Mouse (Mus musculus): Measurements from ENCODE around the gene Ppm1f. TPM values are rescaled to one million over a fixed set of nuclear protein-coding genes. Genes with fewer than 3 reads are reported as not detected.
A peak's percentile ranks its signal among the peaks of the same experiment; 100 is the strongest.
"Not testable (repeated sequence)": the region's sequence is repeated elsewhere in the genome, so short reads cannot be mapped to it uniquely, and the experiment has no call there.

Ppm1f gene
- polyA plus RNA-seq (2011; ENCODE audit: insufficient read depth, insufficient read length, low read depth, missing spikeins): 26.5 and 27.5 TPM in 2 replicates

DNA sequence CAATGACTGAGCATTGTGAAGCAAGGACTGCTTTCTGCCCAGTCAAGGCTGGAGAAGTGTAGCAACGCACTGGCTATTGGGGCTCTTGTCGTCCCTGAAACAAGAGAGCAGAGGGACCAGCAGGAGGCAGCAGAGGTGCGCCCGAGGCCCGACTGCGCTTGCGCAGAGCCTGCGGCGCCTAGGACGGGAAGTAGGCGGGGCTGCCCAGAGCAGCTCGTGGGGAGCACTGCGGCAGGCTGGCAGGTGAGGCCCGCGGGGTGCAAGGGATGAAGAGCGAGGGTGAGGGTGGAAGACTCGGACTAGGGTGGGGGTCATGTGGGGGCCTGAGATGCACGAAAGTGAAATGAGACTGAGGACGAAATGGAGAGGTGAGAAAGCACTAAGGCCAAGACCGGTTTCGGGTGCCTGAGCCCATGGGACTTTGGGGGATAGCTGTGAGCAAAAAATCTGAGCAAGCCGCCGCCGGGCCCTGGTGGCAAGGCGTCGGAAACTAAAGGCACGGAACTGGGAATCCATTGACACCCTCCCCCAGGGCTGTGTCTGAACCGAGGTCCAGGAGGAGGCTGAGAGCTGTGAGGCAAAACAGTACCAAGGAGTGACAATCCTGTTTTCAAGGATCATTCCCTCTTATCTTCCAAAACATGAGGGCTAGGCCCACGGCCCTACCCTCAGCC lies at the start of gene Ppm1f:
Gene Ppm1f, plus strand, starts transcription at position 88 of the 674 bp plus-strand sequence.
- peak within 1 kb of the TSS; percentile 47 for H3K27ac ChIP-seq (ENCODE audit: insufficient read depth, low read length)
- TF ChIP-seq POLR2A (IDR thresholded peaks at IDR 0.05; ENCODE audit: insufficient read depth, low read length) (peak; percentile 71), EP300 (IDR thresholded peaks at IDR 0.05; ENCODE audit: insufficient read depth, low read depth, low read length) (no peak), CTCF (IDR thresholded peaks at IDR 0.05; ENCODE audit: low read depth, low read length) (peak; percentile 86)
- no peaks in the 10 kb centered on the region for H3K27me3 ChIP-seq (ENCODE audit: control insufficient read depth, insufficient read depth, low read length, poor library complexity, severe bottlenecking)
- peaks cover 17% of the 10 kb centered on the region for H3K36me3 ChIP-seq (ENCODE audit: control insufficient read depth, insufficient read depth, low read length, poor library complexity, severe bottlenecking)
- H3K9me3 ChIP-seq (replicated peaks; ENCODE audit: control insufficient read depth, insufficient read depth, low read length, poor library complexity, severe bottlenecking): no peaks in the 10 kb centered on the region
- H3K9ac ChIP-seq (ENCODE audit: low read depth, poor library complexity, severe bottlenecking): peak within 1 kb of the TSS; percentile 62
- H3K4me1 ChIP-seq (ENCODE audit: control insufficient read depth, insufficient read depth, low read length): peaks cover 2% of the 10 kb centered on the region
- peak within 1 kb of the TSS; percentile 90 for H3K4me3 ChIP-seq (ENCODE audit: low read depth, low read length)

DNA sequence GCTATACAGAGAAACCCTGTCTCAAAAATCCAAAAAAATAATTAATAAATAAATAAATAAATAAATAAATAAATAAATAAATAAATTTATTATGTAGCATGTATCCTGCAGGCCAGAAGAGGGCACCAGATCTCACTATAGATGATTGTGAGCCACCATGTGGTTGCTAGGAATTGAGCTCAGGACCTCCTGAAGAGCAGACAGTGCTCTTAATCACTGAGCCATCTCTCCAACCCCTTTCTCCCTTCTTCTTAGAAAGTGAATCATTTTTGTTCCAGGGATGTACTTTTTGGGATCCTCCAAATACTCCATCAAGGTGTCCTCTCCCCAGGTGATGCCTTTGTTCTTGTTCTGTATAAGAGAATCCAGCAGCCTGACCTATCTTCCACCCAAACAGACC lies 47.1 kb upstream of the Ppm1f start:
- Histone ChIP-seq H3K4me3 (ENCODE audit: low read depth, low read length) (no peak overlapping the region), H3K27ac (ENCODE audit: insufficient read depth, low read length) (no peak overlapping the region), H3K36me3 (ENCODE audit: control insufficient read depth, insufficient read depth, low read length, poor library complexity, severe bottlenecking) (no peaks in the 10 kb centered on the region), H3K9ac (ENCODE audit: low read depth, poor library complexity, severe bottlenecking) (no peak overlapping the region), H3K27me3 (ENCODE audit: control insufficient read depth, insufficient read depth, low read length, poor library complexity, severe bottlenecking) (no peaks in the 10 kb centered on the region), H3K9me3 (replicated peaks; ENCODE audit: control insufficient read depth, insufficient read depth, low read length, poor library complexity, severe bottlenecking) (no peaks in the 10 kb centered on the region), H3K4me1 (ENCODE audit: control insufficient read depth, insufficient read depth, low read length) (no peaks in the 10 kb centered on the region)
- TF ChIP-seq EP300 (IDR thresholded peaks at IDR 0.05; ENCODE audit: insufficient read depth, low read depth, low read length) (no peak), CTCF (IDR thresholded peaks at IDR 0.05; ENCODE audit: low read depth, low read length) (peak; percentile 6)

DNA sequence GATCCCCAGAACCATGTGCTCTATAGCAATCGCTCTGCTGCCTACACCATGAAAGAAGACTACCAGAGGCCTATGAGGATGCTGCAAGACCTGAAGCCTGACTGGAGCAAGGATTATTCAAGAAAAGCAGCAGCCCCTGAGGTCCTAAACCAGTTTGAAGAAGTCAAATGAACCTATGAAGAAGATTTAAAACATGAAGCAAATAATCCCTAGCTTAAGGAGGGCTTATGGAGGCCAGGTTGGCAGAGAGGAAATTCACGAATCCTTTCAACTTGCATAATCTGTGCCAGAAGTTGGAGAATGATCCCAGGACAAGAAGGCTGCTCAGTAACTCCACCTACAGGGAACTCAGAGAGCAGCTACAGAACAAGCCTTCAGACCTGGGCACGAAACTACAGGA lies 43.9 kb upstream of the Ppm1f start:
- Histone ChIP-seq H3K4me1 (ENCODE audit: control insufficient read depth, insufficient read depth, low read length) (no peaks in the 10 kb centered on the region), H3K27ac (ENCODE audit: insufficient read depth, low read length) (no peak overlapping the region), H3K36me3 (ENCODE audit: control insufficient read depth, insufficient read depth, low read length, poor library complexity, severe bottlenecking) (no peaks in the 10 kb centered on the region), H3K9ac (ENCODE audit: low read depth, poor library complexity, severe bottlenecking) (no peak overlapping the region), H3K27me3 (ENCODE audit: control insufficient read depth, insufficient read depth, low read length, poor library complexity, severe bottlenecking) (no peaks in the 10 kb centered on the region), H3K9me3 (replicated peaks; ENCODE audit: control insufficient read depth, insufficient read depth, low read length, poor library complexity, severe bottlenecking) (no peaks in the 10 kb centered on the region), H3K4me3 (ENCODE audit: low read depth, low read length) (no peak overlapping the region)
- no peak for TF ChIP-seq EP300 (IDR thresholded peaks at IDR 0.05; ENCODE audit: insufficient read depth, low read depth, low read length)
- TF ChIP-seq POLR2A (IDR thresholded peaks at IDR 0.05; ENCODE audit: insufficient read depth, low read length): no peak
- no peak for TF ChIP-seq CTCF (IDR thresholded peaks at IDR 0.05; ENCODE audit: low read depth, low read length)

- no peaks in the 10 kb centered on the region for H3K4me1 ChIP-seq (ENCODE audit: control insufficient read depth, insufficient read depth, low read length)
- no peaks in the 10 kb centered on the region for H3K9me3 ChIP-seq (replicated peaks; ENCODE audit: control insufficient read depth, insufficient read depth, low read length, poor library complexity, severe bottlenecking)
- no peak overlapping the region for H3K4me3 ChIP-seq (ENCODE audit: low read depth, low read length)
- TF ChIP-seq EP300 (IDR thresholded peaks at IDR 0.05; ENCODE audit: insufficient read depth, low read depth, low read length): no peak
- peak; percentile 23 for TF ChIP-seq CTCF (IDR thresholded peaks at IDR 0.05; ENCODE audit: low read depth, low read length)
- H3K27ac ChIP-seq (ENCODE audit: insufficient read depth, low read length): no peak overlapping the region
- no peaks in the 10 kb centered on the region for H3K36me3 ChIP-seq (ENCODE audit: control insufficient read depth, insufficient read depth, low read length, poor library complexity, severe bottlenecking)
- H3K9ac ChIP-seq (ENCODE audit: low read depth, poor library complexity, severe bottlenecking): no peak overlapping the region
- no peaks in the 10 kb centered on the region for H3K27me3 ChIP-seq (ENCODE audit: control insufficient read depth, insufficient read depth, low read length, poor library complexity, severe bottlenecking)
Measured at GRCm38 (mm10) chr16:16854836-16855235, 41.4 kb upstream of the Ppm1f start.

DNA sequence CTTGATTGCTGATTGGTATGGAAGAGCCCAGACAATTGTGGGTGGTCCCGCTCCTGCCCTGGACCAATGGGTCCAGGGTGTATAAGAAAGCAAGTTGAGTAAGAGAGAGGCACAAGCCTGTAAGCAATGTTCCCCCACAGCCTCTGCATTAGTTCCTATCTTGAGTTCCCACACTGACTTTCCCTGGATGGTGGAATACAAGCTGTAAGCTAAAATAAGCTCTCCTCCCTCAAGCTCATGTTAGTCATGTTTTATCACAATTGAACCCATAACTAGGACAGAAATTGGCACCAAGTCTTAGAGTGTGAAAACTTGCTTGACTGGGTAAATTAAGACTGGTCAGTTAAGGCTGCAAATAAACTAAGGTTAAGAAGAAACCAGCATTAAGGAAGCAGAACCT lies 40.7 kb upstream of the Ppm1f start:
- no peaks in the 10 kb centered on the region for H3K9me3 ChIP-seq (replicated peaks; ENCODE audit: control insufficient read depth, insufficient read depth, low read length, poor library complexity, severe bottlenecking)
- TF ChIP-seq EP300 (IDR thresholded peaks at IDR 0.05; ENCODE audit: insufficient read depth, low read depth, low read length) (no peak), CTCF (IDR thresholded peaks at IDR 0.05; ENCODE audit: low read depth, low read length) (no peak), POLR2A (IDR thresholded peaks at IDR 0.05; ENCODE audit: insufficient read depth, low read length) (no peak)
- H3K9ac ChIP-seq (ENCODE audit: low read depth, poor library complexity, severe bottlenecking): no peak overlapping the region
- no peaks in the 10 kb centered on the region for H3K4me1 ChIP-seq (ENCODE audit: control insufficient read depth, insufficient read depth, low read length)
- no peaks in the 10 kb centered on the region for H3K27me3 ChIP-seq (ENCODE audit: control insufficient read depth, insufficient read depth, low read length, poor library complexity, severe bottlenecking)
- no peak overlapping the region for H3K4me3 ChIP-seq (ENCODE audit: low read depth, low read length)
- H3K27ac ChIP-seq (ENCODE audit: insufficient read depth, low read length): no peak overlapping the region
- no peaks in the 10 kb centered on the region for H3K36me3 ChIP-seq (ENCODE audit: control insufficient read depth, insufficient read depth, low read length, poor library complexity, severe bottlenecking)

DNA sequence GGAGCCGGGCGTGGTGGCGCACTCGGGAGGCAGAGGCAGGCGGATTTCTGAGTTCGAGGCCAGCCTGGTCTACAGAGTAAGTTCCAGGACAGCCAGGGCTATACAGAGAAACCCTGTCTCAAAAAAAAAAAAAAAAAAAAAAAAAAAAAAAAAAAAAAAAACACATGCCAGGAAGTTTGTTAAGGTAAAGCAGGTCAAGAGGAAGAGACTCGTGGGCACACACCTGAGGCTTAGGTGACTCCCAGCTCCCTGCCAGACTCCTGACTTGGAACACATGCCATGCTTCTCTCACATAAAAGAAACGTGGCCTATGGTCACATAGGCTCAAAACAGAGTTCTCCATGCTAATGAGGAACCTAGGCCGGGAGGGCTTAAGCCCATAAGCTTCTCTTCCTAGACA lies 40.2 kb upstream of the Ppm1f start:
- H3K27me3 ChIP-seq (ENCODE audit: control insufficient read depth, insufficient read depth, low read length, poor library complexity, severe bottlenecking); H3K4me3 ChIP-seq (ENCODE audit: low read depth, low read length); H3K36me3 ChIP-seq (ENCODE audit: control insufficient read depth, insufficient read depth, low read length, poor library complexity, severe bottlenecking); H3K4me1 ChIP-seq (ENCODE audit: control insufficient read depth, insufficient read depth, low read length); H3K9ac ChIP-seq (ENCODE audit: low read depth, poor library complexity, severe bottlenecking); H3K9me3 ChIP-seq (replicated peaks; ENCODE audit: control insufficient read depth, insufficient read depth, low read length, poor library complexity, severe bottlenecking); H3K27ac ChIP-seq (ENCODE audit: insufficient read depth, low read length): not testable (repeated sequence)
